Mouse (Mus musculus) heart, postnatal 0 days (tissue): Measurements from ENCODE around the gene Sema3a. TPM values are rescaled to one million over a fixed set of nuclear protein-coding genes. Genes with fewer than 3 reads are reported as not detected.

ENCODE experiments used
- ATAC-seq: fragments of 200-750 bp; cut with Nextera tagmentation; 2 replicates; pipeline ENCODE4 v1.8.0; 2017; ENCODE audit warnings: low read depth, moderate number of reproducible peaks, moderate library complexity; ENCODE audit not compliant: insufficient read depth
- DNase-seq: peaks from one replicate; pipeline ENCODE4 v3.0.0-alpha.2; 2016; ENCODE audit warnings: low spot score
- H3K27ac ChIP-seq: fragments of 300-500 bp; sonication (generic); 2 replicates; pipeline ENCODE4 v1.5.1; 2014; ENCODE audit warnings: low read depth, mild to moderate bottlenecking
- H3K27me3 ChIP-seq: fragments of 300-500 bp; sonication (generic); 2 replicates; pipeline ENCODE4 v1.6.1; 2014; ENCODE audit warnings: low read length, mixed read lengths; ENCODE audit not compliant: control insufficient read depth, insufficient read depth
- H3K36me3 ChIP-seq: fragments of 300-500 bp; sonication (generic); replicated peaks from 2 replicates; pipeline ENCODE4 v1.6.1; 2014; ENCODE audit warnings: low read length, mixed read lengths; ENCODE audit not compliant: control insufficient read depth, insufficient read depth
- H3K4me1 ChIP-seq: fragments of 300-500 bp; sonication (generic); 2 replicates; pipeline ENCODE4 v1.6.1; 2014; ENCODE audit warnings: antibody characterized with exemption; ENCODE audit not compliant: control insufficient read depth, insufficient read depth
- H3K4me2 ChIP-seq: fragments of 300-500 bp; sonication (generic); 2 replicates; pipeline ENCODE4 v1.6.1; 2014; ENCODE audit warnings: low read depth, mild to moderate bottlenecking, low read length, moderate library complexity
- H3K4me3 ChIP-seq: fragments of 300-500 bp; sonication (generic); 2 replicates; pipeline ENCODE4 v1.5.1; 2014; ENCODE audit warnings: low read depth, low read length
- H3K9ac ChIP-seq: fragments of 300-500 bp; sonication (generic); replicated peaks from 2 replicates; pipeline ENCODE4 v1.6.1; 2014; ENCODE audit warnings: low read depth, low read length, mixed read lengths
- H3K9me3 ChIP-seq: fragments of 300-500 bp; sonication (generic); replicated peaks from 2 replicates; pipeline ENCODE4 v1.6.1; 2016; ENCODE audit warnings: low read length; ENCODE audit not compliant: control insufficient read depth
- CTCF ChIP-seq: IDR thresholded peaks from 2 replicates; pipeline ENCODE4 v1.5.1; 2016; ENCODE audit warnings: antibody characterized with exemption, control low read depth, low read depth
- EP300 ChIP-seq: IDR thresholded peaks from 2 replicates; pipeline ENCODE4 v1.6.1; 2016; ENCODE audit warnings: antibody characterized with exemption, low read depth
- WGBS: fragments of 180-500 bp; shearing (Covaris S2); extraction: QIAGEN DNeasy Blood & Tissue Kit; methylation state at CpG from one replicate; pipeline ENCODE4 v1.1.7; 2014; 5-methylcytosine and 5-hydroxymethylcytosine counted together
- polyA plus RNA-seq: library from polyadenylated mRNA; unstranded; fragments of >200 nt; fragmentation: Nextera tagmentation; extraction: Ambion mirVana; gene quantifications from 2 replicates; pipeline ENCODE4 v1.2.1, GENCODE M21; 2015
- total RNA-seq: library from RNA; depleted of rRNA; stranded (reverse); fragments of >200 nt; gene quantifications from 2 replicates; pipeline ENCODE4 v1.2.3, GENCODE M21; 2014; ENCODE audit warnings: low replicate concordance

Gene Sema3a
- total and polyA plus RNA-seq, 2 experiments from 2014 or later = 3.6 to 19.0 TPM

- Histone ChIP-seq H3K4me2 (no peak overlapping the region), H3K4me3 (no peak overlapping the region), H3K36me3 (no peaks in the 10 kb centered on the region), H3K27me3 (no peaks in the 10 kb centered on the region), H3K9me3 (no peaks in the 10 kb centered on the region), H3K4me1 (no peaks in the 10 kb centered on the region), H3K27ac (no peak overlapping the region), H3K9ac (no peak overlapping the region)
- no peak for TF ChIP-seq EP300
- no peak for TF ChIP-seq CTCF
- 46% methylated on average over 2 of the region's 2 CpGs for WGBS
- ATAC-seq = no peak
- no peak for DNase-seq
These were observed 374.6 kb downstream of the Sema3a start for GRCm38 (mm10) chr5:13499835-13500234.

- no peak for TF ChIP-seq EP300
- TF ChIP-seq CTCF = no peak
- no peak overlapping the region for H3K4me2 ChIP-seq
- H3K27ac ChIP-seq = no peak overlapping the region
- no peak for ATAC-seq
- H3K27me3 ChIP-seq = no peaks in the 10 kb centered on the region
- no peak for DNase-seq
- H3K4me3 ChIP-seq = no peak overlapping the region
- H3K36me3 ChIP-seq = no peaks in the 10 kb centered on the region
- no peak overlapping the region for H3K9ac ChIP-seq
- 55% methylated on average over 4 of the region's 4 CpGs for WGBS
- no peaks in the 10 kb centered on the region for H3K4me1 ChIP-seq
- no peaks in the 10 kb centered on the region for H3K9me3 ChIP-seq
These were observed 380.8 kb downstream of the Sema3a start for GRCm38 (mm10) chr5:13505839-13506499.

- no peaks in the 10 kb centered on the region for H3K4me1 ChIP-seq
- DNase-seq (no peak), ATAC-seq (no peak)
- no peak overlapping the region for H3K9ac ChIP-seq
- 56% methylated on average over 3 of the region's 3 CpGs for WGBS
- H3K4me3 ChIP-seq = no peak overlapping the region
- no peak overlapping the region for H3K4me2 ChIP-seq
- H3K27me3 ChIP-seq = no peaks in the 10 kb centered on the region
- H3K36me3 ChIP-seq = no peaks in the 10 kb centered on the region
- TF ChIP-seq EP300 (no peak), CTCF (no peak)
- H3K27ac ChIP-seq = no peak overlapping the region
- no peaks in the 10 kb centered on the region for H3K9me3 ChIP-seq
These were observed 383.9 kb downstream of the Sema3a start for GRCm38 (mm10) chr5:13509163-13509562.

- no peaks in the 10 kb centered on the region for H3K27me3 ChIP-seq
- no peak overlapping the region for H3K4me3 ChIP-seq
- H3K4me1 ChIP-seq = no peaks in the 10 kb centered on the region
- no peak for ATAC-seq
- 80% methylated on average over 4 of the region's 4 CpGs for WGBS
- H3K9me3 ChIP-seq = no peaks in the 10 kb centered on the region
- no peak overlapping the region for H3K4me2 ChIP-seq
- no peak for DNase-seq
- TF ChIP-seq EP300 (no peak), CTCF (no peak)
- no peak overlapping the region for H3K27ac ChIP-seq
- H3K9ac ChIP-seq = no peak overlapping the region
- H3K36me3 ChIP-seq = no peaks in the 10 kb centered on the region
These were observed 391.8 kb downstream of the Sema3a start for GRCm38 (mm10) chr5:13517018-13517417.

- no peaks in the 10 kb centered on the region for H3K27me3 ChIP-seq
- WGBS = 49% methylated on average over 3 of the region's 3 CpGs
- TF ChIP-seq CTCF = no peak
- TF ChIP-seq EP300 = no peak
- ATAC-seq (no peak), DNase-seq (no peak)
- H3K9me3 ChIP-seq = no peaks in the 10 kb centered on the region
- H3K27ac ChIP-seq = no peak overlapping the region
- no peak overlapping the region for H3K4me2 ChIP-seq
- H3K36me3 ChIP-seq = no peaks in the 10 kb centered on the region
- no peak overlapping the region for H3K4me3 ChIP-seq
- no peak overlapping the region for H3K9ac ChIP-seq
- H3K4me1 ChIP-seq = 0 out of 2 replicates have a peak, but pooled peaks cover 4% of the 10 kb centered on the region
These were observed 400.4 kb downstream of the Sema3a start for GRCm38 (mm10) chr5:13525597-13525996.

- Histone ChIP-seq H3K36me3 (no peaks in the 10 kb centered on the region), H3K4me1 (0 out of 2 replicates have a peak, but pooled peaks cover 4% of the 10 kb centered on the region), H3K9me3 (no peaks in the 10 kb centered on the region), H3K9ac (no peak overlapping the region), H3K4me3 (no peak overlapping the region), H3K4me2 (0 out of 2 replicates have a peak overlapping the region, but pooled peaks have one; percentile 33), H3K27me3 (no peaks in the 10 kb centered on the region), H3K27ac (peak overlapping the region; percentile 49)
- WGBS = 29% methylated on average over 7 of the region's 7 CpGs
- peak; percentile 50 for DNase-seq
- peak; percentile 63; the same call in 1 of the 2 replicates for ATAC-seq
- no peak for TF ChIP-seq CTCF
- TF ChIP-seq EP300 = no peak
These were observed 401.8 kb downstream of the Sema3a start for GRCm38 (mm10) chr5:13527037-13527464.
